Mouse (Mus musculus): Measurements from ENCODE around the gene Rbpjl.
A peak's percentile ranks its signal among the peaks of the same experiment; 100 is the strongest.

The Rbpjl gene

DNA sequence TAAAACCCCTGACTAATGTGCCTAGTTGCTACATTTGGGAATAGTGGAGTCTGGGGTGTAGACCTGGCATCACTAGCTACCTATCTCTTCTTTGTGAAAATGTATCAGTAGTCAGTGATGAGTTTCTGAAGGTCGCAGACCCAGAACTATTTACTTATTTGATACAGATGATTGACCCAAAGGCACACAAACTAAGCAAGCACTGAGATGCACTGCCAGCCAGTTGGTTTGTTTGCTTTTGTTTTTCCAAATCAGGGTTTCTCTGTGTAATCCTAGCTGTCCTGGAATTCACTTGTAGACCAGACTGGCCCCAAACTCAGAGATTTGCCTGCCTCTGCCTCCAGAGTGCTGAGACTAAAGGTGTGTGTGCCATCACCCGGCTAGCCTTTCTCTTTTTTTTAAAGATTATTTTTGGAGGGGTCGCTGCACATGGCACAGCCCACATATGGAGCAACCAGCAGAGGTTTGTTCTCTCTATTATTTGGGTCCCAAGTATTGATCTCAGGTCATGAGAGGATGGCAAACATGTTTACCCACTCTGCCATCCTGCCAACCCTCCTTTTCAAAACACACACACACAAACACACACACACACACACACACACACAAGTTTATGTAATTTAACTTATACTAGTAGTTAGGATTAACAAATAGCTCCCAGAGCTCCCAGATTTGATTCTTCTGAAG is 42.6 kb downstream of the Rbpjl start:
- DNase-seq (ENCODE audit: low spot score): no peak

DNA sequence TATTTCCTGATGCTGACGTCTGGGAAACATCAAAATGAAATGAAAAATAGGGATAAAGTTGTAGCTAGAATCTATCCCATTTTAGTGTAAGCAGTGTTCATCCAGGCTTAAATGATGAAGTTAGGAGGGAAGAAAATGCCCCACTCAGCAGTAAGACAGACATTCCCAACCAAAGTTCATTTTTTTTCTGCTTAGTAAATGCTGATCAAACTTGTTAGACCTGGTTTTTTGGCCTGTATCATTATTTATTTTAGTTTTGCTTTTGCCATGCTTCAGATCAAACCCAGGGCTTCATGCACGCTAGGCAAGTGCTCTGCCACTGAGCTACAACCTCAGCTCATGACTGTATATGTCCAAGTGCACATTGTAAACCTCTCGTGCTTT is 43.1 kb downstream of the Rbpjl start:
- DNase-seq (ENCODE audit: low spot score): no peak

GRCm38 (mm10) chr2:164448140-164448539 is 45.2 kb downstream of the Rbpjl start:
- no peak for DNase-seq (ENCODE audit: low spot score)

- DNase-seq (ENCODE audit: low spot score): no peak
Measured at GRCm38 (mm10) chr2:164448921-164449320, 46.0 kb downstream of the Rbpjl start.

- no peak for DNase-seq (ENCODE audit: low spot score)
Measured at GRCm38 (mm10) chr2:164449341-164450042, 46.6 kb downstream of the Rbpjl start.

DNA sequence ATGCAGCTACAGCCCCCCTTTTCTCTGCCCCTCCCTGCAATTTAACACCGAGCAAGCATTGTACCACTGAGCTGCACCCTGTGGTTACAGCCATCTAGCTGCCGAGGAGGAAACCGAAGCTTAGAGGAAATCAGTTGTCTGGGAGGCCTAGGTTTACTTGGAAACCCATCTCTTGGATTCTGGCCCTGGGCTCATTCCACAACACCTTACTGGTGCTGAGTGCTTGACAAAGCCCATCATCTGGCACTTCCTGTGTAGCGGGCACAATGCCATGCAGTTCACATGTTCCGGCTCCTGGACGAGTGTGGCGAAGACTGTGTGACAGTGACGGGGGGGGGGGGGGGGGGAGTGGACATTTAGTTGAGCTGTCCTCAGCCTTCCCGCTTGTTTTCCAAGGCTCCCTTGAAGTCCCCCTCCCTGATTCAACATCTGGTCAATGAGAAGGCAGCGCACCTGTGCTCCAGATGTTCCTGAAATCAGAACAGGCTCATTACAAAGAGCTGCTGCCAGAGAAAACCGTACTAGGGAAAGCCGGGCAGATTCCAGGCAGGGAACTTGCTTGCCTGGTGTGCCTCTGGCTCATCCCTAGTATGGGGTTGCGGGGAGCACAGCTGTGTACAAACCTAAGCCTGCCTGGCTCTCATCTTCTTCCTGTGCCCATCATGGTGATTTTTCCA is 49.2 kb downstream of the Rbpjl start:
- no peak for DNase-seq (ENCODE audit: low spot score)

DNA sequence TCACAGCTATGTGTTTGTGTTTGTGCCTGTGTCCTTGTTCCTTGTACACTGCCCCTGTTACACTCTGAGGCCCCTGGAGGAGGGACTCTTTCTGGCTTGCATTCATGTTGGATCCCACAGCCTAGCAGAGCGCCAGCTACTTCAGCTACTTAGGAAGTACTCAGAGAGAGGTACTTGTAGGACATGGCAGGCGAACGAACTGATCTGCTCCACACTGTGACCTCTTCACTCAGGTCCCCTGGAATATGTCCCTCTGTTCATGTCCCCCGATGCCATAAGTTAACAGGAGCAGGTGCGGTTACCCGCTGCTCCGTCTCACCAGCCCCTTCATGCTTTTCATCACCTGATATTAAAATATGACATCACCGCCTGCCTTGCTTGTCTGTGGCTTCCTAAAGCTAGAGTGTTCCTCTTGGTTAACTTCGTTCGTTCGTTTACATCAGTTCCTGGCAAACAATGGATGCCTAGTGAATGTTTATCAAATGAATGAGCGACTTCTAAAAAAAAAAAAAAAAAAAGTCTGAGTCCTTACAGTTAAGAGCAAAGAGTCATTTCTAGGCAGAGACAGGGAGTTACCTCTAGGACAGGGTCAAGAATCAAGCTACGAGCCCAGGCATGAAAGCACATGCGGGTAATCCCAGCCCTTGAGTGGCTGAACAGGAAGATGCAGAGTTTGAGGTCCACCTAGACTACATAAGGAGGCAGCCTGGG is 50.3 kb downstream of the Rbpjl start:
- no peak for DNase-seq (ENCODE audit: low spot score)

GRCm38 (mm10) chr2:164453887-164454500 is 51.1 kb downstream of the Rbpjl start:
- no peak for DNase-seq (ENCODE audit: low spot score)

DNA sequence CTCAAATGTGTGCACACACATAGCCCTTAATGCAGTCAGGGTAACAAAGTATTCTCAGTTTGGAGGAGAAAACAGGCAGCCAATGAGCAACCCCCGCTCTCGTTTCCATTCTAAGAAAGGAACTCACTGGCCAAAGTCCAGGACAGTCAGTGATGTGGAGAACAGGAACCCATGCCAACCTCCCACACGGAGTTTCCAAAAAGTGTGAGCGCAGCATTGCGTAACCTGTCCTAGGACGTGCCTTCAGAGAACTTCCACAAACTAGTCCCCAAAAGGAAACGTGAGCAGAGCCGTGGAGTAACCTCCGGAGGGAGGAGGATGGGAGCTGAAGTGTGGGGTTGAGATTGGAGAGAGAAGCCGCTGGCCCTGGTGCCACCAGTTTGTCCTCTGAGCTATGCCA is 51.9 kb downstream of the Rbpjl start:
- no peak for DNase-seq (ENCODE audit: low spot score)

DNA sequence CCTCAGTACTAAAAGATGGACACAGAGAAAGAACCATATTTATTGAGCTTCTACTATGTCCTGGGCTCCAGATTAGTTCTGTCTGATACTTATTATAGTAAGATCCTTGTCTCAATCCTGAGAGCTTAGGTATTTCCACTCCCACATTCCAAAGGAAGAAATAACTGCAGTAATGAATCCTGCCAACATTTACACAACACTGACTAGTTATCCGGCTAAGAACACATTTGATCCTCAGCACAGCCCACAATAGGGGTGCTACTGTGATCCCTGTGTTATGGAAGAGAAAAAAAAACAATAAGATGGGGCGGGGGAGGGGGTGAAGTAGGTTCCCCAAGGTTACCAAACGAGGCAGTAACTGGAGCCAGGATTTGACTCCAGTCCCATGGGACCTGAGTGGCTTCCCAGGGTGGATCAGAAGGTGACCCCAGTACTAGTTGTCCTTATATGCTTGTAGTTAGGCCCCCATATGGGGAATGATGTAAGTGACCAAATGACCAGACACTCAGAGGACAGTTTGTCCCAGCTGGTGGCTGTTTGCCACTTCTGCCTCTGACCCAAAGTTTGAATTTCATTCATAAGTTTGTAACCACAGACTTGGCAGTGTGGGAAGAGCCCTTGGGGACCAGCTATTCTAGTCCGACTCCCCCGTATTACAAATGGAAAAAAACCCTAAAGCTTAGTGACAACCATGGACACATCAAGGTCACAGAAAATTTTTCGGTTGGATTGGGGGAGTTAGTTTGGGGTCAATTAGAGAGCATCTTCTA is 52.7 kb downstream of the Rbpjl start:
- no peak for DNase-seq (ENCODE audit: low spot score)

GRCm38 (mm10) chr2:164456413-164456812 is 53.5 kb downstream of the Rbpjl start:
- no peak for DNase-seq (ENCODE audit: low spot score)

- DNase-seq (ENCODE audit: low spot score): no peak
Measured at GRCm38 (mm10) chr2:164456864-164457300, 53.9 kb downstream of the Rbpjl start, which contains the start of gene Sys1. Gene Sys1, plus strand, starts transcription at chr2:164456964.

GRCm38 (mm10) chr2:164457942-164458341 is 55.0 kb downstream of the Rbpjl start:
- no peak for DNase-seq (ENCODE audit: low spot score)

GRCm38 (mm10) chr2:164458535-164458934 is 55.6 kb downstream of the Rbpjl start:
- DNase-seq (ENCODE audit: low spot score): no peak

DNA sequence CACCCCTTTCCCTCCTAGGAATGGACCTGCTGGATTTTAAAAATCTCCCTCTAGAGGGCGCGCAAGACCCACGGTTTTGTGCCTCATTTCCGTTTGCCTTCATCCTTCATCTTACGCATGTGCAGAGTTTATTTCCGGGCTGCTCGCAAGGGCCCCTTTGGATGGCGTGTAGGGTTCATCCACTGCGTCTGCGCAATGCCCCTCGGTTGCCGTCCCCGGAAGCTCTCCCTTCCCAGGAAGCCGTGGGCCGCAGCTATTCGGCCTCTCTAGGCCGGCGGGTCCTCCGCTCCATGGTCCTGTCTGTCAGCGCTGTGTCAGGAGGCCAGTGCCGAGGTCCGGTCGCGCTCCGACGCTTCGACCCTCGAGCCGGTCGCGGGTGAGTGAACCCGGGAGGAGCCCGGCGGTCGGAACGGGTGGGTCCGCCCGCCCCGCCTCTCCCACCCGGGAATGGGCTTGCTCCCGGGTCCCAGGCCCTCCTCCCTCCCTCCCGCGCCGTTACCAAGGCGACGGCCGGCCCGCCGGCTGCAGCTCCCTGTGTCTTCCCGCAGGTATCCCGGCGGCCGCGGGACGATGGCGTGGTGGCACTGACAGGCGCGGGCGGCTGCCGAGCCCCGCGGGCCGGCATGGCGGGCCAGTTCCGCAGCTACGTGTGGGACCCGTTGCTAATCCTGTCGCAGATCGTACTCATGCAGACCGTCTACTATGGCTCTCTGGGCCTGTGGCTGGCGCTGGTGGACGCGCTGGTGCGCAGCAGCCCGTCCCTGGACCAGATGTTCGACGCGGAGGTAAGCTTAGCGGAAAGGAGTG is 58.0 kb downstream of the Rbpjl start, which contains the start of gene Gm20458:
Gene Gm20458 (plus strand): TSS at position 223 of the 807 bp plus-strand sequence.
- peak; percentile 93 for DNase-seq (ENCODE audit: low spot score)

Measured in layer of hippocampus, adult 9-10 months (tissue).